Mouse (Mus musculus): ENCODE measurements around the gene Prm1. TPM values are rescaled to one million over a fixed set of nuclear protein-coding genes. Genes with fewer than 3 reads are reported as not detected.

Gene Prm1
- total and polyA plus RNA-seq, 2 experiments from 2014 or later = not detected

DNA sequence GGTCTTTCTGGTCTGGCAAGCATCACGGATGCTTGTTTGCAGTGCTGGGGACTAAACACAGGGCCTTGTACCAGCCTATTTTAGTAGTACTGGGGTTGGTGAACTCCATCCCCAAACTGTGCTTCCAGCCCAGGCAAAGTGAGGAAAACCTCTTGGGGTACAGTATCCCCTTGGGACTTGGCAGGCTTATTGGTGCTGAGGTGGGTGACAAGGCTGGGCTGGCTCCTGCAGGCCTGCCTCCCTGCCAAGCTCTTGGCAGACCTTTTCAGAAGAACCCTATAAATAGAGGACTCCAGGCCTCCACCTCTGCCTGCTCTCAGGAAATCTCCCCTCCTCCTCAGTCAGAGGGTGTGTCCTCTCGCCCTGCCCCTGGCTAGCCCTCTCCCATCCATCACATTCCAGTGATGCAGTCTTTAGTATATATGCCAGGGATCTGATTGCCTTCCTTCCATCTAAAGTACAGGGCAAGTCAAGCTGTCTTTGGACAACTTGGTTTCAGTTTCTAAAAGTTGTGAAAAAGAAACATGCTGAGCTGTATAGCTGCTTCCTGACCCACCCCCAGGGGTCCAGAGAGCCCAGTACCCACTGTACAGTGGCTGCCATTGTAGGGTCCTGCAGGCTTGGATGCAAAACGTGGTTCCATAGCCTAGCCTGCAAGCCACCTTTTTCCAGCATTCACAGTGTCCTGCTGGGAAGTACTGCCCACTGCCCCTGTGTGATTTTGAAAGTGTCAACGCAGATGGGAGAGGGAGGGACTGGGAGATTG lies 18.7 kb downstream of the Prm1 start:
- Histone ChIP-seq H3K9me3 (ENCODE audit: low read length) (no peaks in the 10 kb centered on the region), H3K4me3 (ENCODE audit: low read depth, low read length) (no peak overlapping the region), H3K36me3 (ENCODE audit: insufficient read depth) (no peaks in the 10 kb centered on the region), H3K27ac (ENCODE audit: low read depth, low read length) (no peak overlapping the region), H3K4me1 (ENCODE audit: insufficient read depth) (no peaks in the 10 kb centered on the region), H3K27me3 (ENCODE audit: insufficient read depth, low read length) (peaks cover 5% of the 10 kb centered on the region; the same call in 1 of the 2 replicates), H3K9ac (no peak overlapping the region), H3K4me2 (ENCODE audit: low read depth) (no peak overlapping the region)
- 73% methylated on average over 4 of the region's 4 CpGs for WGBS
- ATAC-seq = no peak
- no peak for DNase-seq
- TF ChIP-seq CTCF (IDR thresholded peaks at IDR 0.05; ENCODE audit: low read depth) = no peak

DNA sequence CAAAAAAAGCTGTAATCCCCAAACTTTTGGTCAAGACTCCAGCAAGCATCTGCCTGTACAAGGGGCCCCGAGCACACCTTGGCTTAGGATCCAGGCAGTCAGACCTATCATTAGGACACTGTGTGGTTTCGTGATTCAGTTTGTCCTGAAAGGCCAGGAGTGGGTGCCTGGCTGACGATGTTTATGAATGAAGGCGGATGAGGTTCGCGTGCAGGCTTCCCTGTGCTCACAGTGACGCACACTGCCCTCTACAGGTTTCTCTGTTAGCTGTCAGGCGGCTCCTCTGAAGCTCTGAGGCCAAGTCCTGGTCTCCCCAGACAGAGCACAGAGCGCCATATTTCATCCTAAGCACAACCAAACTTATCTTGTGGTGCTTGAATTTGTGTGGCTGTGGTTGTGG lies 19.4 kb downstream of the Prm1 start:
- H3K9me3 ChIP-seq (ENCODE audit: low read length) = no peaks in the 10 kb centered on the region
- H3K4me1 ChIP-seq (ENCODE audit: insufficient read depth) = no peaks in the 10 kb centered on the region
- H3K4me3 ChIP-seq (ENCODE audit: low read depth, low read length) = peak overlapping the region; percentile 64
- H3K27ac ChIP-seq (ENCODE audit: low read depth, low read length) = peak overlapping the region; percentile 76
- no peaks in the 10 kb centered on the region for H3K36me3 ChIP-seq (ENCODE audit: insufficient read depth)
- ATAC-seq = peak; percentile 62
- peak overlapping the region; percentile 99 for H3K4me2 ChIP-seq (ENCODE audit: low read depth)
- H3K9ac ChIP-seq = peak overlapping the region; percentile 62
- peak; percentile 92 for DNase-seq
- 0% methylated on average over 9 of the region's 9 CpGs for WGBS
- TF ChIP-seq CTCF (IDR thresholded peaks at IDR 0.05; ENCODE audit: low read depth) = peak; percentile 91
- H3K27me3 ChIP-seq (ENCODE audit: insufficient read depth, low read length) = peaks cover 5% of the 10 kb centered on the region; the same call in 1 of the 2 replicates

DNA sequence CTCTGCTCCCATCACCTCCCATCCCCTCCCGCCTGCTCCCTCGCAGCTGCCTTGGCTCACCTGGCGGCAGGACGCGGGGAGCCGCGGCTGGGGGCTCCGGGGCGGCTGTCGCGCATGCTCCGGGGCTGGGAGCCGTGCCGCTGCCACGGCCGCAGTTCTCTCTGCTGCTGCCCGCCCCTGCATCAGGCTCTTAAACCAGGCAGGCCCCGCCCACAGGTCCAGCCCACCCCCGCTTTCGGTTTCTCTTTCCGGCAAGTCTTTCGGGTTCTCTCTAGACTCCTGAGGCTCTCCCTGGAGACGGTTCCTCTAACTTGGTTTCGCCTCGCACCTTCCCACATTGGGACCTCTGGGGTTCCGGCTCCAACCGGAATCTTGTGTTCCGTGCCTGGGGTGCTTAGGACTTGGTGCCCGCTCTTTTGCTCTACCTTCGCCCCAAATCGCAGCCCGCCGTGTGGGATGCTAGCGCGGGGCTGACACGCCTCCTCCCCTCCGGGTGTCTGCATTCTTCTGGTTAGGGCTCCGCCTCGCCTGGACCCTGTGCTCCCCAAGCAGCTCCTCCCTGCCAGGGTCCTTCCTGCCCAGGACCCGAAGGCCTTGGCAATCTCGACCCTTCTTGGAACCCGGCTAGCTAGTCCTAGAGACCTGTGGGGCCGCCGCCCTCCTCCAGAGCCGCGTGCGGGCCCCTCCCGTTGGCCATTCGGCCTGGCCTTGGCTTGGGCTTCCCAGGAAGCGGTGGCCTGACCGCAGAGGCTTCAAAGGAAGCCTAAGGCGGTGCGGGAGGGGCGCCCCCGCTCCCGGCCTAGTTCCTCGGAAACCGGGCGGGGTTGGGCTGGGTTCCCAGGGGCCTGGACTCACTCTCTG lies 20.0 kb downstream of the Prm1 start, which contains the start of gene Socs1:
Socs1 (minus strand) TSS at position 166 of the 861 bp plus-strand sequence.
- ATAC-seq = peak; percentile 87
- peak; percentile 87 for DNase-seq
- H3K27ac ChIP-seq (ENCODE audit: low read depth, low read length) = peak within 1 kb of the TSS; percentile 76
- no peaks in the 10 kb centered on the region for H3K36me3 ChIP-seq (ENCODE audit: insufficient read depth)
- peak within 1 kb of the TSS; percentile 64 for H3K4me3 ChIP-seq (ENCODE audit: low read depth, low read length)
- WGBS = 1% methylated on average over 53 of the region's 59 CpGs
- no peaks in the 10 kb centered on the region for H3K4me1 ChIP-seq (ENCODE audit: insufficient read depth)
- H3K9ac ChIP-seq = peak within 1 kb of the TSS; percentile 62
- no peak for TF ChIP-seq CTCF (IDR thresholded peaks at IDR 0.05; ENCODE audit: low read depth)
- no peaks in the 10 kb centered on the region for H3K9me3 ChIP-seq (ENCODE audit: low read length)
- peak within 1 kb of the TSS; percentile 99 for H3K4me2 ChIP-seq (ENCODE audit: low read depth)
- H3K27me3 ChIP-seq (ENCODE audit: insufficient read depth, low read length) = peaks cover 5% of the 10 kb centered on the region; the same call in 1 of the 2 replicates

DNA sequence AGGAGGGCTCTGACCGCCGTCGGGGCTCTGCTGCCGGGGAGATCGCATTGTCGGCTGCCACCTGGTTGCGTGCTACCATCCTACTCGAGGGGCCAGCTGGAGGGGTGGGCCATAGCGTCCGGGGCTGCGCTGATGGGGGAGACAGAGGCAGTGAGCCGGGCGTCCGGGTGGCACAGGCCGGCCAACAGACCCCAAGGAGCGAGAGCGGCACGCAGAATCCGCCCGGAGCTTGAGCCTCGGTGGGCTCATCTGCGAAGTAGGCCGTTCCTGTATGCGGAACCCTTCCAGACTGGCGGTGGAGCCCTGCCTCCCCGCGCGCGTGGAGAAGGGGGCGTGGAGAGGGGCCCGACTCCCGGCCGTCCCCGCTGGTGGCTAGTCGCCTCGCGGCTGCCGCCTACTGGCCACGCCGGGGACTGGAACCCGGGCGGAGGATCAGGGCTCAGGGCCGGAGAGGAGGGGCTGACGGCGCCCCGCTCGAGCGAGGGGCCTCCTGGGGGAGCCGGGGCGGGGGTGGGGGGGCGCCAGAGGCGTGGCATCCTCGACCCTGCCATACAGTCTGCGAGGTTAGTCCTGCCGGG lies 20.8 kb downstream of the Prm1 start:
- WGBS = 2% methylated on average over 52 of the region's 55 CpGs
- Histone ChIP-seq H3K4me2 (ENCODE audit: low read depth) (peak overlapping the region; percentile 99), H3K9me3 (ENCODE audit: low read length) (no peaks in the 10 kb centered on the region), H3K4me1 (ENCODE audit: insufficient read depth) (no peaks in the 10 kb centered on the region), H3K27me3 (ENCODE audit: insufficient read depth, low read length) (peaks cover 5% of the 10 kb centered on the region; the same call in 1 of the 2 replicates), H3K9ac (peak overlapping the region; percentile 62), H3K36me3 (ENCODE audit: insufficient read depth) (no peaks in the 10 kb centered on the region), H3K4me3 (ENCODE audit: low read depth, low read length) (peak overlapping the region; percentile 64), H3K27ac (ENCODE audit: low read depth, low read length) (peak overlapping the region; percentile 76)
- peak; percentile 92 for DNase-seq
- peak; percentile 88 for ATAC-seq
- peak; percentile 88 for TF ChIP-seq CTCF (IDR thresholded peaks at IDR 0.05; ENCODE audit: low read depth)

DNA sequence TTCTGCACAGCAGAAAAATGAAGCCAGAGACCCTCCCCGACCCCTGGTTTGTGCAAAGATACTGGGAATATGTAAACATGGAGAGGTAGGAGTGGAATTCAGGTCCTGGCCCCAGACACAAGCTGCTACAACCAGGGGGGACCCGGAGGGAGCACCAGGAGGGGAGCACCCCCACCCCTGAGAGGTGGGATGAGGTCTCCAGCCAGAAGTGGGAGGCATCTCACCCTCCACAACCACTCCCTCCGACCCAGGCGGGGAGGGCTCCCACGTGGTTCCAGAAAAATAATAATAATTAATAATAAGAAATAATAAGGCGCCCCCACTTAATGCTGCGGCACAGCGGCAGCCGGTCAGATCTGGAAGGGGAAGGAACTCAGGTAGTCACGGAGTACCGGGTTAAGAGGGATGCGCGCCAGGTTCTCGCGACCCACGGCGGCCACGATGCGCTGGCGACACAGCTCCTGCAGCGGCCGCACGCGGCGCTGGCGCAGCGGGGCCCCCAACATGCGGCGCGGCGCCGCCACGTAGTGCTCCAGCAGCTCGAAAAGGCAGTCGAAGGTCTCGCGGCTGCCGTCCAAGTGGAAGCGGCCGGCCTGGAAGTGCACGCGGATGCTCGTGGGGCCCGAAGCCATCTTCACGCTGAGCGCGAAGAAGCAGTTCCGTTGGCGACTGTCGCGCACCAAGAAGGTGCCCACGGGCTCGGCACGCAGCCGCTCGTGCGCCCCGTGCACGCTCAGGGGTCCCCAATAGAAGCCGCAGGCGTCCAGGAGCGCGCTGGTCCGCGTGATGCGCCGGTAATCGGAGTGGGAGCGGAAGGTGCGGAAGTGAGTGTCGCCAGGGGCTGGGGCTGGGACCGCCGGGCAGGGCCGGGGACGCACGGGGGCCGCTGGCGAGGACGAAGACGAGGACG lies 21.5 kb downstream of the Prm1 start:
- ATAC-seq (peak; percentile 5), DNase-seq (peak; percentile 58)
- peak overlapping the region; percentile 62 for H3K9ac ChIP-seq
- H3K4me2 ChIP-seq (ENCODE audit: low read depth) = peak overlapping the region; percentile 99
- 3% methylated on average over 81 of the region's 81 CpGs for WGBS
- no peaks in the 10 kb centered on the region for H3K9me3 ChIP-seq (ENCODE audit: low read length)
- no peaks in the 10 kb centered on the region for H3K36me3 ChIP-seq (ENCODE audit: insufficient read depth)
- no peaks in the 10 kb centered on the region for H3K4me1 ChIP-seq (ENCODE audit: insufficient read depth)
- H3K4me3 ChIP-seq (ENCODE audit: low read depth, low read length) = peak overlapping the region; percentile 64
- peak; percentile 49 for TF ChIP-seq CTCF (IDR thresholded peaks at IDR 0.05; ENCODE audit: low read depth)
- H3K27ac ChIP-seq (ENCODE audit: low read depth, low read length) = peak overlapping the region; percentile 76; the same call in 1 of the 2 replicates
- peaks cover 5% of the 10 kb centered on the region; the same call in 1 of the 2 replicates for H3K27me3 ChIP-seq (ENCODE audit: insufficient read depth, low read length)

DNA sequence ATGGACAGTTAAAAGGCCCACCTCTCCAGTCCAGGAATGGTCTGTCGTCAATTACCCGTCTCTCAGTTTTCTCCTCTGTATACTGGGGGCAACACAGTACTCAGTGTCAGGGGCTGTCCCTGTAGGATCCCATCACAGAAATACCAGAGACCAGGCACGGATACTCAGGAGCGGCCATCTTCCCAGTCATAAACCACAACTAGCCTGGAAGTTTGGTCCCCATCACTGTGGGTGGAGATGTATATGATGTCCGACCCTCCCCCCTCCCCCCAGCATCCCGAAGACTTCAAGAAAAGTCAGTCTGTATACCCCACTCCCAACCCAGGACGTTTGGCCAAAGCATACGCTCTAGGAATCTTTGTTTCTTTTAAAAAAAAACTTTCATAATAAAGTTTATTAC lies 22.2 kb downstream of the Prm1 start:
- Histone ChIP-seq H3K4me2 (ENCODE audit: low read depth) (peak overlapping the region; percentile 17; the same call in 1 of the 2 replicates), H3K9ac (no peak overlapping the region), H3K27me3 (ENCODE audit: insufficient read depth, low read length) (peaks cover 5% of the 10 kb centered on the region; the same call in 1 of the 2 replicates), H3K27ac (ENCODE audit: low read depth, low read length) (no peak overlapping the region), H3K4me1 (ENCODE audit: insufficient read depth) (no peaks in the 10 kb centered on the region), H3K4me3 (ENCODE audit: low read depth, low read length) (no peak overlapping the region; the same call in 1 of the 2 replicates), H3K9me3 (ENCODE audit: low read length) (no peaks in the 10 kb centered on the region), H3K36me3 (ENCODE audit: insufficient read depth) (no peaks in the 10 kb centered on the region)
- WGBS = 74% methylated on average over 8 of the region's 8 CpGs
- TF ChIP-seq CTCF (IDR thresholded peaks at IDR 0.05; ENCODE audit: low read depth) = no peak
- ATAC-seq (no peak), DNase-seq (no peak)

Data from forebrain, postnatal 0 days (tissue).